Mouse (Mus musculus): Measurements from ENCODE around the gene Srgap3. TPM values are rescaled to one million over a fixed set of nuclear protein-coding genes. Genes with fewer than 3 reads are reported as not detected.

Srgap3 gene
- polyA plus RNA-seq, 1 experiment from 2014 or later: 33.7 TPM

- Histone ChIP-seq H3K9ac (replicated peaks) (no peak overlapping the region), H3K9me3 (no peaks in the 10 kb centered on the region), H3K4me2 (replicated peaks) (no peak overlapping the region), H3K27ac (replicated peaks) (no peak overlapping the region), H3K27me3 (no peaks in the 10 kb centered on the region), H3K36me3 (peaks cover 33% of the 10 kb centered on the region), H3K4me1 (no peaks in the 10 kb centered on the region), H3K4me3 (no peak overlapping the region)
- no peak for ATAC-seq (replicated peaks)
- WGBS: 86% methylated on average over 5 of the region's 5 CpGs
These were observed 195.1 kb downstream of the Srgap3 start for GRCm38 (mm10) chr6:112752007-112752406.

GRCm38 (mm10) chr6:112742297-112742696, 204.8 kb downstream of the Srgap3 start:
- Histone ChIP-seq H3K9me3 (no peaks in the 10 kb centered on the region), H3K4me3 (no peak overlapping the region), H3K36me3 (peaks cover 83% of the 10 kb centered on the region), H3K27ac (replicated peaks) (no peak overlapping the region), H3K4me2 (replicated peaks) (no peak overlapping the region), H3K4me1 (no peaks in the 10 kb centered on the region), H3K27me3 (no peaks in the 10 kb centered on the region), H3K9ac (replicated peaks) (no peak overlapping the region)
- ATAC-seq (replicated peaks): no peak
- 95% methylated on average over 2 of the region's 2 CpGs for WGBS

DNA sequence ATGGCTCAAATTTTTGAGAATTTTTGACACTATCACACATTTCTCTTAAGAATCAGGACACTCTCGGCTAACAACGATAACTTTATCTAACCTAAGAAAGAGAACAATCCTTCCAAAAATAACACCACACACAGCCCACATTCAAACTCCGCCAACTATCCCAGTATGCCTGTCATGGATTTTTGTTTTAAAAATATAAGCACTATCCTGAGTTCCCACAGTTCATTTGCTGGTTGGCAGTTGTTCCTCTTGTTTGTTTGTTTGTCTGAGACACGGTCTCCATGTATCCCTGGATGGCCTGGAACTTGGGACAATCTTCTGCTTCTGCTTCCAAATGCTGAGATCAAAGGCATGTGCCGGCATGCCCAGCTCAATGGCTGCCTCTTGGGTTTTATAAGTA, 205.3 kb downstream of the Srgap3 start:
- 93% methylated on average over 5 of the region's 5 CpGs for WGBS

GRCm38 (mm10) chr6:112739635-112740034, 207.4 kb downstream of the Srgap3 start:
- no peak overlapping the region for H3K4me2 ChIP-seq (replicated peaks)
- 94% methylated on average over 3 of the region's 3 CpGs for WGBS
- no peak overlapping the region for H3K27ac ChIP-seq (replicated peaks)
- 0 out of 2 replicates have a peak, but pooled peaks cover 5% of the 10 kb centered on the region for H3K4me1 ChIP-seq
- no peak for ATAC-seq (replicated peaks)
- no peaks in the 10 kb centered on the region for H3K27me3 ChIP-seq
- H3K36me3 ChIP-seq: peaks cover 75% of the 10 kb centered on the region
- H3K9me3 ChIP-seq: no peaks in the 10 kb centered on the region
- H3K4me3 ChIP-seq: no peak overlapping the region
- no peak overlapping the region for H3K9ac ChIP-seq (replicated peaks)

More for the DNA sequence above, 205.3 kb downstream of the Srgap3 start:
- Histone ChIP-seq H3K27ac (replicated peaks) (no peak overlapping the region), H3K9me3 (no peaks in the 10 kb centered on the region), H3K4me3 (no peak overlapping the region), H3K4me1 (0 out of 2 replicates have a peak, but pooled peaks cover under 1% of the 10 kb centered on the region), H3K27me3 (no peaks in the 10 kb centered on the region), H3K36me3 (peaks cover 79% of the 10 kb centered on the region), H3K9ac (replicated peaks) (no peak overlapping the region), H3K4me2 (replicated peaks) (no peak overlapping the region)
- ATAC-seq (replicated peaks): no peak

DNA sequence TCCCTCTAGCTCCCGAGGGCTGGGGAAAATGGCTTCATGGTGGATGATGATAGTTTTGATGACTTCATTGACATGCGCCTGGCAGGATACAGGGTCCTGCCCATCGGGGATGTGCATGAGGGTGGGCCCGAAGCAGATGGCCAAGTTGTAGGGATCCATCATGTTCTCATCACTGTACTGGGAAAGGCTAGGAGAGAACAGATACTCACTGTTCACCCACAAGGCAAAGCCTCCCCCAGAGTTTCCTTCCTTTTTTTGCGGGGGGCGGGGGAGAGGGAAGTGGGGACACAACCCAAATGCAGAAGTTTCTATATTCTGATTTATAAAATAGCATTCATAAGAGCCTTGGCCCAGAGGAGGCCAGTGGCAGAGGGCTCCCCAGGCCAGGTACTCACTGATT, 208.1 kb downstream of the Srgap3 start:
- Histone ChIP-seq H3K27me3 (no peaks in the 10 kb centered on the region), H3K4me3 (no peak overlapping the region), H3K36me3 (peaks cover 75% of the 10 kb centered on the region), H3K27ac (replicated peaks) (no peak overlapping the region), H3K9me3 (no peaks in the 10 kb centered on the region), H3K9ac (replicated peaks) (no peak overlapping the region), H3K4me1 (0 out of 2 replicates have a peak, but pooled peaks cover 5% of the 10 kb centered on the region), H3K4me2 (replicated peaks) (no peak overlapping the region)
- WGBS: 92% methylated on average over 6 of the region's 6 CpGs
- ATAC-seq (replicated peaks): no peak

DNA sequence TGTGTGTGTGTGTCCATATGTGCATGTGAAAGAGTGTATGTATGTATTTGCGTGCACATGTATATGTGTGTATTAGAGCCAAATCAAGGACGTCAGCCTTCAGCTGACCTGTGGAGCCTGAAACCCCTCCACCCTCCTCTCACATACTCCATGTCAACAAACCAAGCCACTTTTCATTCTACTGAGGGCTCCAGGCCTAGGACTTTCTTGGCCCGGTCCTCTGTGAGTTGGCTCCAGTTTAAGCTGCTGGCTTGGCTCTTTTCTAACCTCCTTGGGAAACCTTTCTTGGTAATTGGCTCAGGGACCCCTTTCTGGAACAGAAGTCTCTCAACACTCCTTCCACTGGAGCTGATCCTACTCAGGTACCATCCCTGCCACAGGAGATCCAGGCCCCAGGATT, 210.6 kb downstream of the Srgap3 start:
- 75% methylated on average over 3 of the region's 3 CpGs for WGBS
- Histone ChIP-seq H3K4me1 (0 out of 2 replicates have a peak, but pooled peaks cover 10% of the 10 kb centered on the region), H3K36me3 (peaks cover 76% of the 10 kb centered on the region), H3K27me3 (no peaks in the 10 kb centered on the region), H3K9ac (replicated peaks) (no peak overlapping the region), H3K4me3 (no peak overlapping the region), H3K4me2 (replicated peaks) (no peak overlapping the region), H3K9me3 (no peaks in the 10 kb centered on the region), H3K27ac (replicated peaks) (no peak overlapping the region)
- ATAC-seq (replicated peaks): no peak

DNA sequence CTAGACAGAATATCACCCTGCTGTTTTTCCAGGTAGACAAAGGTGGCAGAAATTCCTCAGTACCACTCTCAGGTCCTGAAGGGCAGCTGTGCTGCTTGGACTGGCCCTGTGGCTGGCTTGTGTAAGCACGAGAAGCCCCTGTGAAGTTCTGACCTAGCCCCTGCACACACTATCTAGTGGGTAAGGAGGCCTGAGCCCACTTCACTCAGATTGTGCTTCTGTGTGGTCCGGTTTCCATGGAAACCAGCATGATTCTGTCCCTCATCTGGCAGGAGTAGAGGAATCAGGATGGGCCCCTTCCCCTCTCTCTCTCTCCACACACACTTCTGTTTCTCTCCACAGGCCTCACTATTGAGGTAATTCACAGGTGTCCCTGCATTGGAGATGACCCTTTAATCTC, 212.0 kb downstream of the Srgap3 start:
- Histone ChIP-seq H3K27ac (replicated peaks) (no peak overlapping the region), H3K9me3 (no peaks in the 10 kb centered on the region), H3K36me3 (peaks cover 78% of the 10 kb centered on the region), H3K27me3 (no peaks in the 10 kb centered on the region), H3K9ac (replicated peaks) (no peak overlapping the region), H3K4me2 (replicated peaks) (no peak overlapping the region), H3K4me1 (0 out of 2 replicates have a peak, but pooled peaks cover 10% of the 10 kb centered on the region), H3K4me3 (no peak overlapping the region)
- 69% methylated on average over 2 of the region's 2 CpGs for WGBS
- no peak for ATAC-seq (replicated peaks)

- Histone ChIP-seq H3K27me3 (no peaks in the 10 kb centered on the region), H3K4me2 (replicated peaks) (no peak overlapping the region), H3K4me3 (no peak overlapping the region), H3K9me3 (no peaks in the 10 kb centered on the region), H3K4me1 (peaks cover 18% of the 10 kb centered on the region), H3K9ac (replicated peaks) (no peak overlapping the region), H3K27ac (replicated peaks) (peak overlapping the region; percentile 78), H3K36me3 (peaks cover 74% of the 10 kb centered on the region)
- ATAC-seq (replicated peaks): no peak
- 55% methylated on average over 5 of the region's 5 CpGs for WGBS
These were observed 213.1 kb downstream of the Srgap3 start for GRCm38 (mm10) chr6:112733942-112734341.

DNA sequence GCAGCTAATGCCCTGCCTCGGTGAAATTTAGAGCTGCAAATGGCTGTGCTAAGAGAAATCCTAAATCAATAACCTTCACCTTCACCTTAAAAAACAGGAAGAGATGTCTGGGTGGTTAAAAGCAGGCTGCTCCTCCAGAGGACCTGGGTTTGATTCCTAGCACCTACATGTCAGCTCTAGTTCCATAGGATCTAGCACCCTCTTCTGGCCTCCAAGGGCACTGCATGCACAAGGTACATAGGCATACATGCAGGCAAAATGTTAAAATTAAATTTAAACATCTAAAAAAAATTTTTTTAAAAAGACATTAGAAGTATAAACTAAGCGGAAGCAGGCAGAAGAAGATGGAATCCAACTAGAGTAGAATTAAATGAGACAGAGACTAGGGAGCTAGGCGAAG, 214.6 kb downstream of the Srgap3 start:
- 99% methylated on average over 3 of the region's 3 CpGs for WGBS
- H3K4me3 ChIP-seq: no peak overlapping the region
- no peak for ATAC-seq (replicated peaks)
- no peak overlapping the region for H3K4me2 ChIP-seq (replicated peaks)
- no peaks in the 10 kb centered on the region for H3K27me3 ChIP-seq
- H3K4me1 ChIP-seq: peaks cover 26% of the 10 kb centered on the region
- no peak overlapping the region for H3K9ac ChIP-seq (replicated peaks)
- no peaks in the 10 kb centered on the region for H3K9me3 ChIP-seq
- no peak overlapping the region for H3K27ac ChIP-seq (replicated peaks)
- peaks cover 67% of the 10 kb centered on the region for H3K36me3 ChIP-seq

GRCm38 (mm10) chr6:112731386-112731785, 215.7 kb downstream of the Srgap3 start:
- H3K27me3 ChIP-seq: no peaks in the 10 kb centered on the region
- peaks cover 73% of the 10 kb centered on the region for H3K36me3 ChIP-seq
- H3K4me3 ChIP-seq: no peak overlapping the region
- no peak overlapping the region for H3K9ac ChIP-seq (replicated peaks)
- no peak for ATAC-seq (replicated peaks)
- WGBS: 98% methylated on average over 10 of the region's 10 CpGs
- H3K4me2 ChIP-seq (replicated peaks): no peak overlapping the region
- H3K27ac ChIP-seq (replicated peaks): no peak overlapping the region
- peaks cover 23% of the 10 kb centered on the region for H3K4me1 ChIP-seq
- H3K9me3 ChIP-seq: no peaks in the 10 kb centered on the region

DNA sequence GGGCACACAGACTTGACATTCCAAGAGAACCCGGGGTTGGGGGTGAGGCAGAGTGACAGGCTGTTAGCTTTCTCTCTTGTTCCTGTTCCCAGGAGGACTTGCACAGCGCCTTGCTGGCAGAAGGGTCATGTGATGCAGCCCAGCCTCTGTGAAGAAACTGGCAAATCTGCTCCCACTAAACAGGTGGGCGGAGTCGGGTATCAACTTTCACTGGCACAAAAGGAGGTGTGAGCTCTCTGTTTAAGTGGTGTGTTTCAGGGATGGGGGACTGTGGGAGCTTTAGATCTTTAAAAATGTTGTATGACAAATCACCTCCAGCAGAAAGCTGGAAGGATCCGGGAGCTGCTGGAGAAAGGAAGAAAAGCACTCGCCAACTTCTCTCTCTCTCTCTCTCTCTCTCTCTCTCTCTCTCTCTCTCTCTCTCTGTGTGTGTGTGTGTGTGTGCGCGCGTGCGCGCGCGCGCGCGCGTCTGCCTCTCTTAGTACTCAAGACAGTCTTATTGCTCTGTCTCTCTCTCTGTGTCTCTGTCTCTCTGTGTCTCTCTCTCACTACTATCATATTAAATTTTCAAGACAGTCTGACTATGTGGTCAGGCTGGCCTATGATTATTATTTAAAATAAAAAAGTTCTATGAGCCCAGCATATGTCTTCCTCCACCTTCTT, 218.2 kb downstream of the Srgap3 start:
- peaks cover 66% of the 10 kb centered on the region for H3K36me3 ChIP-seq
- H3K9me3 ChIP-seq: no peaks in the 10 kb centered on the region
- peaks cover 21% of the 10 kb centered on the region for H3K4me1 ChIP-seq
- peak; percentile 87 for ATAC-seq (replicated peaks)
- H3K4me2 ChIP-seq (replicated peaks): peak overlapping the region; percentile 24; the same call in 1 of the 2 replicates
- 0% methylated on average over 17 of the region's 17 CpGs for WGBS
- no peaks in the 10 kb centered on the region for H3K27me3 ChIP-seq
- H3K27ac ChIP-seq (replicated peaks): peak overlapping the region; percentile 62
- no peak overlapping the region for H3K9ac ChIP-seq (replicated peaks)
- no peak overlapping the region for H3K4me3 ChIP-seq

GRCm38 (mm10) chr6:112725468-112725867, 221.6 kb downstream of the Srgap3 start:
- H3K9me3 ChIP-seq: no peaks in the 10 kb centered on the region
- ATAC-seq (replicated peaks): no peak
- peaks cover 16% of the 10 kb centered on the region for H3K4me1 ChIP-seq
- H3K36me3 ChIP-seq: peaks cover 60% of the 10 kb centered on the region
- no peaks in the 10 kb centered on the region for H3K27me3 ChIP-seq
- no peak overlapping the region for H3K4me3 ChIP-seq
- H3K9ac ChIP-seq (replicated peaks): no peak overlapping the region
- no peak overlapping the region for H3K27ac ChIP-seq (replicated peaks)
- no peak overlapping the region for H3K4me2 ChIP-seq (replicated peaks)
- WGBS: 89% methylated on average over 4 of the region's 4 CpGs

All from forebrain, embryonic 15.5 days (tissue).